Mouse (Mus musculus) liver, embryonic 14.5 days (tissue): ENCODE measurements around the gene Gnpat. TPM values are rescaled to one million over a fixed set of nuclear protein-coding genes. Genes with fewer than 3 reads are reported as not detected.

Experiments used
- ATAC-seq: fragments of 200-750 bp; cut with Nextera tagmentation; 2 replicates; pipeline ENCODE4 v1.8.0; 2017; ENCODE audit warnings: moderate number of reproducible peaks, mild to moderate bottlenecking, moderate library complexity; ENCODE audit not compliant: insufficient read depth
- DNase-seq, 3 experiments: peaks; one replicate each; pipeline ENCODE4 v3.0.0-alpha.2; 2012 to 2013; ENCODE audit warnings: low read depth in 3 of 3, low spot score in 3 of 3
- H3K27ac ChIP-seq: fragments of 300-500 bp; sonication (generic); 2 replicates; pipeline ENCODE4 v1.5.1; 2014; ENCODE audit warnings: moderate library complexity, mild to moderate bottlenecking, control low read depth, inconsistent platforms
- H3K27me3 ChIP-seq: fragments of 300-500 bp; sonication (generic); 2 replicates; pipeline ENCODE4 v1.6.1; 2014; ENCODE audit warnings: mild to moderate bottlenecking, low read length, moderate library complexity; ENCODE audit not compliant: control insufficient read depth, insufficient read depth
- H3K36me3 ChIP-seq: fragments of 300-500 bp; sonication (generic); replicated peaks from 2 replicates; pipeline ENCODE4 v1.6.1; 2014; ENCODE audit warnings: low read depth; ENCODE audit not compliant: control insufficient read depth, insufficient read depth
- H3K4me1 ChIP-seq, 2 experiments: fragments of 200-500 bp in 1 of 2; fragments of 300-500 bp in 1 of 2; sonication (generic) in 1 of 2; replicated peaks; 2 replicates each; pipeline ENCODE4 v1.6.1; 2012 to 2014; ENCODE audit warnings: antibody characterized with exemption in 1 of 2, inconsistent platforms in 1 of 2, low read length in 1 of 2; ENCODE audit not compliant: control insufficient read depth in 2 of 2, insufficient read depth in 2 of 2
- H3K4me2 ChIP-seq: fragments of 300-500 bp; sonication (generic); 2 replicates; pipeline ENCODE4 v1.6.1; 2014; ENCODE audit warnings: low read depth, mild to moderate bottlenecking, control low read depth, moderate library complexity
- H3K4me3 ChIP-seq, 2 experiments: fragments of 200-500 bp in 1 of 2; fragments of 300-500 bp in 1 of 2; sonication (generic) in 1 of 2; 2 replicates each; pipeline ENCODE4 v1.5.1; 2012 to 2014; ENCODE audit warnings: low read depth in 2 of 2, low read length in 2 of 2, mild to moderate bottlenecking in 2 of 2, control low read depth in 1 of 2, inconsistent platforms in 1 of 2, moderate library complexity in 1 of 2; ENCODE audit not compliant: insufficient read depth in 1 of 2
- H3K9ac ChIP-seq: fragments of 300-500 bp; sonication (generic); replicated peaks from 2 replicates; pipeline ENCODE4 v1.6.1; 2014; ENCODE audit warnings: mild to moderate bottlenecking, control low read depth, moderate library complexity
- H3K9me3 ChIP-seq: fragments of 300-500 bp; sonication (generic); 2 replicates; pipeline ENCODE4 v1.6.1; 2016; ENCODE audit warnings: low read length, mixed read lengths; ENCODE audit not compliant: control insufficient read depth
- CTCF ChIP-seq: IDR thresholded peaks from 2 replicates; pipeline ENCODE4 v1.5.1; 2016; ENCODE audit warnings: antibody characterized with exemption, low read depth, control low read depth
- EP300 ChIP-seq: IDR thresholded peaks from 2 replicates; pipeline ENCODE4 v1.6.1; 2016; ENCODE audit warnings: antibody characterized with exemption, low read depth
- WGBS: fragments of 180-500 bp; shearing (Covaris S2); extraction: QIAGEN DNeasy Blood & Tissue Kit; methylation state at CpG from one replicate; pipeline ENCODE4 v1.1.7; 2014; ENCODE audit not compliant: insufficient replicate concordance; 5-methylcytosine and 5-hydroxymethylcytosine counted together
- polyA plus RNA-seq, 2 experiments: library from polyadenylated mRNA; depleted of rRNA in 1 of 2; stranded (reverse) in 1 of 2; unstranded in 1 of 2; fragments of >200 nt; fragmentation: Nextera tagmentation in 1 of 2; extraction: Ambion mirVana in 1 of 2; gene quantifications; 2 replicates each; pipeline versions ENCODE4 v1.2.1 to v1.2.3; 2012 to 2014

Gnpat gene
- polyA plus RNA-seq, 2 experiments, result 35.7 to 39.0 TPM

- no peak overlapping the region for H3K27ac ChIP-seq
- no peak overlapping the region for H3K4me3 ChIP-seq
- H3K9ac ChIP-seq, result no peak overlapping the region
- peaks cover 28% of the 10 kb centered on the region for H3K36me3 ChIP-seq
- 0 out of 4 replicates have a peak, but pooled peaks cover 0 to 2% of the 10 kb centered on the region in 2 experiments for H3K4me1 ChIP-seq
- TF ChIP-seq CTCF (no peak), EP300 (no peak)
- no peaks in the 10 kb centered on the region for H3K9me3 ChIP-seq
- no peak overlapping the region for H3K4me2 ChIP-seq
- DNase-seq (no peak), ATAC-seq (no peak)
- H3K27me3 ChIP-seq, result no peaks in the 10 kb centered on the region
- 80% methylated on average over 10 of the region's 10 CpGs for WGBS
Measured at GRCm38 (mm10) chr8:124910349-124910748, 47.5 kb downstream of the Gnpat start.

- 48% methylated on average over 17 of the region's 17 CpGs for WGBS
- Histone ChIP-seq H3K4me3 (no peak overlapping the region), H3K27ac (no peak overlapping the region), H3K9ac (no peak overlapping the region), H3K9me3 (no peaks in the 10 kb centered on the region), H3K27me3 (no peaks in the 10 kb centered on the region), H3K36me3 (peaks cover 16% of the 10 kb centered on the region), H3K4me1 (0 out of 4 replicates have a peak, but pooled peaks cover 0 to 2% of the 10 kb centered on the region in 2 experiments), H3K4me2 (no peak overlapping the region)
- TF ChIP-seq EP300, result no peak
- TF ChIP-seq CTCF, result no peak
- no peak for ATAC-seq
- no peak for DNase-seq
Measured at GRCm38 (mm10) chr8:124911938-124912872, 49.4 kb downstream of the Gnpat start.

- no peak overlapping the region for H3K9ac ChIP-seq
- H3K4me2 ChIP-seq, result no peak overlapping the region
- peaks cover 11% of the 10 kb centered on the region for H3K36me3 ChIP-seq
- DNase-seq, result no peak
- 0 out of 4 replicates have a peak, but pooled peaks cover 0 to 2% of the 10 kb centered on the region in 2 experiments for H3K4me1 ChIP-seq
- H3K9me3 ChIP-seq, result no peaks in the 10 kb centered on the region
- H3K27me3 ChIP-seq, result no peaks in the 10 kb centered on the region
- TF ChIP-seq EP300 (no peak), CTCF (no peak)
- H3K4me3 ChIP-seq, result no peak overlapping the region
- H3K27ac ChIP-seq, result no peak overlapping the region
- 87% methylated on average over 5 of the region's 5 CpGs for WGBS
- no peak for ATAC-seq
Measured at GRCm38 (mm10) chr8:124914061-124914460, 51.2 kb downstream of the Gnpat start.

- H3K27ac ChIP-seq, result no peak overlapping the region
- H3K4me3 ChIP-seq, result no peak overlapping the region
- no peak for ATAC-seq
- peaks cover 0 to 3% of the 10 kb centered on the region in 2 experiments; a peak in 2 of 4 replicates for H3K4me1 ChIP-seq
- no peaks in the 10 kb centered on the region for H3K27me3 ChIP-seq
- H3K4me2 ChIP-seq, result no peak overlapping the region
- WGBS, result 74% methylated on average over 18 of the region's 18 CpGs
- no peaks in the 10 kb centered on the region for H3K9me3 ChIP-seq
- TF ChIP-seq CTCF (no peak), EP300 (no peak)
- no peak overlapping the region for H3K9ac ChIP-seq
- DNase-seq, result no peak
- H3K36me3 ChIP-seq, result peaks cover 5% of the 10 kb centered on the region; the same call in 1 of the 2 replicates
Measured at GRCm38 (mm10) chr8:124917741-124918484, 55.1 kb downstream of the Gnpat start.
